Mouse (Mus musculus) embryo, embryonic 9.5 days (tissue): ENCODE data around the gene Fdxr.

ENCODE experiments used
- DNase-seq: peaks from one replicate; pipeline ENCODE4 v3.0.0-alpha.2; 2017; ENCODE audit errors: extremely low spot score

Gene Fdxr

GRCm38 (mm10) chr11:115269330-115270066 is 7.4 kb downstream of the Fdxr start:
- no peak for DNase-seq

GRCm38 (mm10) chr11:115267958-115268357 is 8.9 kb downstream of the Fdxr start:
- no peak for DNase-seq

- no peak for DNase-seq
These were observed 9.6 kb downstream of the Fdxr start, which contains the start of gene Grin2c for GRCm38 (mm10) chr11:115267061-115267883. Grin2c (minus strand) TSS chr11:115267243.

- no peak for DNase-seq
These were observed 10.5 kb downstream of the Fdxr start for GRCm38 (mm10) chr11:115266400-115266778.

- DNase-seq: no peak
These were observed 11.0 kb downstream of the Fdxr start for GRCm38 (mm10) chr11:115265771-115266399.

- peak; percentile 55 for DNase-seq
These were observed 11.8 kb downstream of the Fdxr start for GRCm38 (mm10) chr11:115264862-115265668.

- no peak for DNase-seq
These were observed 12.6 kb downstream of the Fdxr start for GRCm38 (mm10) chr11:115264136-115264861.

- no peak for DNase-seq
These were observed 13.9 kb downstream of the Fdxr start for GRCm38 (mm10) chr11:115262954-115263353.

GRCm38 (mm10) chr11:115259134-115259533 is 17.7 kb downstream of the Fdxr start:
- no peak for DNase-seq

- peak; percentile 69 for DNase-seq
These were observed 18.9 kb downstream of the Fdxr start for GRCm38 (mm10) chr11:115257775-115258510.

GRCm38 (mm10) chr11:115251258-115251657 is 25.6 kb downstream of the Fdxr start:
- no peak for DNase-seq

GRCm38 (mm10) chr11:115250405-115251090 is 26.3 kb downstream of the Fdxr start:
- no peak for DNase-seq

GRCm38 (mm10) chr11:115249721-115250404 is 27.0 kb downstream of the Fdxr start:
- DNase-seq: no peak

GRCm38 (mm10) chr11:115247945-115248344 is 28.9 kb downstream of the Fdxr start:
- no peak for DNase-seq

- no peak for DNase-seq
These were observed 29.6 kb downstream of the Fdxr start for GRCm38 (mm10) chr11:115247240-115247639.

GRCm38 (mm10) chr11:115246386-115246785 is 30.5 kb downstream of the Fdxr start:
- DNase-seq: no peak

GRCm38 (mm10) chr11:115244840-115245239 is 32.0 kb downstream of the Fdxr start:
- no peak for DNase-seq

GRCm38 (mm10) chr11:115243783-115244182 is 33.1 kb downstream of the Fdxr start:
- no peak for DNase-seq

GRCm38 (mm10) chr11:115242746-115243145 is 34.1 kb downstream of the Fdxr start:
- no peak for DNase-seq
